Mouse (Mus musculus) lung, postnatal 36 days (tissue): ENCODE results near the gene Flt1.
"Not testable (repeated sequence)": the region's sequence is repeated elsewhere in the genome, so short reads cannot be mapped to it uniquely, and the experiment has no call there.

Source experiments
- DNase-seq: peaks from one replicate; pipeline ENCODE4 v3.0.0; 2022; ENCODE audit warnings: mixed read lengths

Flt1 gene

DNA sequence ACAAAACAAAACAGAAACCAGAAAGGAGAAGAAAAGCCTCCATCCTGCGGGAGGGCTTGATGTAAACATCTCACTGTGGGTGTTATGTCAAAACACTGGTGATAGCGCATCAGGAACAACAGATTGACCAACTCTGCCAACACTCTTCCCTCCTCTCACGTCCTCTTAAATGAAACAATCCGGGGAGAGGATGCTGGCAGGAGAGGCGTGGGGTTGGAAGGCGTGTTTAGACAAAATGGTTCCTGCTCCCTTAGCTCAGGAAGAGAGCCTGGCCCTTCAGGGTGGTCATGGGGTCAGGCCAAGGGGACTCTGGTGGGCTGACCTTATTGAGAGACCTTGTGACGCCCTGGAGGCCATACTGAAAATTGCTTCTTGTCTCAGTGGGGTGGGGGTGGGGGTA lies 65.9 kb downstream of the Flt1 start:
- DNase-seq, result peak; percentile 79

DNA sequence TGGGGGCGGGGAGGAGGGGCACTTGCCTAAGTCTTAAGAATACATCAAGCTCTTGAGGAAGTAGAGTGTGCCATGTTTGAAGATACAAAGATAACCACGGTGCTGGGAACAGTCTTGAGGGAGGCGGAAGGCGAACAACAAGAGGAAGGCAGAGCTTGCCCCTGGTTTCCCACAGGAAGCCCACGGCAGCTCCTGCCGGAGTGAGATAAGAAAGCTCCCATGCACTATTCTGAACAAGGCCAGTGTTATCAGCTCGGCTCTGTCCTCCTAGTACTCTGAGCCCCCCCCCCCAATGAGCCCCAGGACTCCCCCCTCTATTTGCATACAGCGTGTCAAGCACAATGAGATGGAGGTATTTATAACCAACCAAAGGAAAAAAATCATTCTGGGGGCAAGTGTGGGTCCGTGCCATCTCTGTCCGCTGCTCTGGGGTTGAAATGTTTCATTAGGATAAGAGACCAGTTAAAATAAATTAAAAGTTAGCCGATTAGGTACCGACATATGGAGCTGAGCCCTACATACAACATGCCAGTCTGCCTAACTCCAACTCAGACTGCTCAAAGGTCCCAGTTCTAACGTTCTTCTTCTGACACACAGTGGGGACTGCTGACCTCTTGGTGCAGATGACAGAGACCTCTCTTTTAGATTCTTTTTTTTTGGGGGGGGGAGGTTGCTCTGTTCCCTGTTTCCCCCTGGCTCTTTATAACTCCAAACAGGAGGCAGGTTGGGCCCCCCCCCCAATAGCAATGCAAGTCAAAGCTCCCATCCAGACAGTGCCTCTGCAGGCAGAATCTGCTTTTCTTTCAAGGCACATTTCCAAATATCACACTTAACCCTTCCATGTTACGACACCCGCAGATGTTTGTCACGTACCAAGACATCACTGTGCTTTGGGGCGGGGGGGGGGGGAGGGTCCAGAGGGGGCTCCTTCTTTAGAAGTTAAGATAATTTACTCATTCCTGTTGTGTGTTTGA lies 67.6 kb downstream of the Flt1 start:
- peak; percentile 89 for DNase-seq

DNA sequence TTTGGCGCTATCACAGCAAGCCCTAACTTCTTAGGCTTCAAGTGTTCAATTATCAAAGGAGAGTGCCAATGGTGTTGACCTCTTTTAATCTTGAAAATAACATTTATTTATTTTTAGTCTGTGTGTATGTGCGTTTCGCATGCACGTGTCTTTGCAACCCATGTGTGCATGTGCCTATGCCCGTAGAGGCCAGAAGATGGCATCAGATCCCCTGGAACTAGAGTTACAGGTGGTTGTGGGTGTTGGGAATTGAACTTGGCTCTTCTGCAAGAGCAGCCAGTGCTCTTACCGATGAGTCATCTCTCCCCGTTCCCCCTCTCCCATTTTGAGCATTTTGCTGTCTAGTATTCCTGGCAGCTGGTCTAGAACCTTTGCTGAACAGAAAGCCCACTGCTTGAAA lies 70.0 kb downstream of the Flt1 start:
- DNase-seq, result no peak

DNA sequence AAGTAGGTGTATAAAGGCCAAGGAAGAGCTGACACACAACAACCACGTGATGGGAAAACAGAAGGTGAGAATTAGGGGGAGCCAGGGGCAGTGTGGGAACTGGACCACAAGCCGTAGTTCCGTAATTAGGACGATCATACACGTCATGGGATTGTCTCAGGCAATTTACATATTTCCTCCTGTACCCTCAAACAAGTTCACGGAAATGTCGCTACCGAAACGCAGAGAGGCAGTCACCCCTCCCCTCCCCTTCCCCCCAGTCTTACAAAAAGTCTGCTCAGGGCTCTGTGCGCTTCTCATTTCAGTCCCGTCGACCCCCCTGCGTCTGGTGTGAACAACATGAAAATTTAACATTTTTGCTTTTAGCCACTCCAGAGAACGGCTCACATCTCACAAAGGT lies 74.6 kb downstream of the Flt1 start:
- no peak for DNase-seq

DNA sequence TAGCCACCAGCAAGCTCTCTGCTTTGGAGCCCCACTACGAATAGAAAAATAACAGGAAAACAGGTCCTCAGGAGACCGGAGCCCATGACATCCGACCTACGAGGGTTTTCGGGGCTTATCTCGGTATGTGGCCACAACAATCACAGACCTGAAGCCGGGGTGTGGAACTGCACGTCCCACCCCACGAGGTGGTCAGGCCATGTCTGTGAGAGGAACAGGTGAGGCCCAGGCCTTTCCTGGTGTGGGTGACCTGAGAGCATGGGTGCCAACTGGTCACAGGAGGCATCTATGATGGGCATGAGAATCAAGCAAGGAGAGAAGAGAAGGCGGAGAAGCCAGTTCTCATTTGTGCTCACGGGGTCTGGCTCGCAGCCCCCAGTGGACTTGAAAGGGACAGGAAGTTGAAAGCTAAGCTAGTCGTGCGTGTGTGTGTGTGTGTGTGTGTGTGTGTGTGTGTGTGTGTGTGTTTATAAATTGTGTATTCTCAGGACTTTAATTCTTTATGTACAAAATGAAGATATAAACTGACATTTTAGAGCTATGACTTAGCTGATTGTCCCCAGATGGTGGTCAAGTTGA lies 79.4 kb downstream of the Flt1 start:
- peak; percentile 41 for DNase-seq

DNA sequence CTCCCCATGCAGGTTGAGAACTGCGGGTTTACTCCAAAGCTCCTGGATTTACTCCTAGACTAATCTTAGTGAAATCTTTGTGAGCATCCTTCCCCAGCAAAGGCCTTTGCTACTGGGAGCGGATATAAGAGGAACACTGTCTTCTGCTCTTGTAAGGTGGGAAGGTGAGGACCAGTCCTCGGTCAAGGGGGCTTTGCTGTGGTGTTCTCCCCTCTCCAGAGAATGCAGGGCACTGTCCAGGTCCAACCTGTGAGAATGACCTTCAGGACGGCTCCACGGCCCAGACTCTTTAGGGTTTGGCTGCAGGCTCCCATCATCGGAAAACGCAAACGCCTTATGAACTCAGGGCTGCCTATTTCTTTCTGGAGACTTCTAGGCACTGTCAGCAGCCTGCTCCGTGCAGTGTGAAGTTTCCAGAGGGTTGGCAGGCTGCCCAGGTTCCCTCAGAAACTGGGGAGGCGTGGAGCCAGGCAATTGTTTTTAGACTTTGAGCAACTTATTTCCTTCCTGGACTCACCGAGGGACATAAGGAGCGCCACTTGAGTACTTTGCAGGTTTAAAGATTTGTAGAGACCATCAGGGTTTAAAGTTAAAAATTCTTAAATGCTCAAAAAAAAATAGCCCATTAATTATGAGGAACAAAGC lies 80.7 kb downstream of the Flt1 start:
- DNase-seq, result peak; percentile 92

DNA sequence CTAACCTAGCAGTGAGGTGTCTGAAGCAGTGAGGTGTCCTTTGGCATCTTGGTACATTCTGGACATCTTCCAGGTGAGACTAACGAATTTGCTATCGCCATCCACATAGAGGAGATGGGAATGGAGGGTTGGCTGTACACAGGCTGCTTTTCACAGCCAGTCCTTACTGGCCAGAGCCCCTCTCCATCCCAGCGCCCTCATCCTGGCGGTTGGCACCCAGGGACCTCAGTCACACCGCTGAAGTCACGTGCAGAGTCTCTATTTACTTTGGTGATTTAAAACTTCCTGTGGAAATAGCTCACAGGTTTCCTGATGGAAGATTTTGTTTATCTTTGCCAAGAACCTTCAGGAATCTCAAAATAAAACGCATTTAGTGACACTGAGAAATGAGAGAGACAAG lies 84.4 kb downstream of the Flt1 start:
- peak; percentile 35 for DNase-seq

DNA sequence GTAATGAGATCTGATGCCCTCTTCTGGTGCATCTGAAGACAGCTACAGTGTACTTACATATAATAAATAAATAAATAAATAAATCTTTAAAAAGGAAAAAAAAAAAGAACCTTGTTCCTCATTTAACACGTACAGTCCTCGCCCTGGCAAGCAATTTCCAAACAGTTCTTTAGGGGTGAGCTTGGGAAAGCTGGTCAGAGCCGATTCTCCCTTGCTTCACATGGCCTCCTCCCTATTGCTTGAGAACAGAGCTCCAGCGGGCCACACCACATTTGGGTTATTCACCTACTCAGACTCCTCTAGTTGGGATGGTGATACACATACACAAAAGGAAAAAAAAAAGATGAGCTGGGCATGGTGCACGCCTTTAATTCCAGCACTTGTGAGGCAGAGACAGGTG lies 85.9 kb downstream of the Flt1 start:
- no peak for DNase-seq

DNA sequence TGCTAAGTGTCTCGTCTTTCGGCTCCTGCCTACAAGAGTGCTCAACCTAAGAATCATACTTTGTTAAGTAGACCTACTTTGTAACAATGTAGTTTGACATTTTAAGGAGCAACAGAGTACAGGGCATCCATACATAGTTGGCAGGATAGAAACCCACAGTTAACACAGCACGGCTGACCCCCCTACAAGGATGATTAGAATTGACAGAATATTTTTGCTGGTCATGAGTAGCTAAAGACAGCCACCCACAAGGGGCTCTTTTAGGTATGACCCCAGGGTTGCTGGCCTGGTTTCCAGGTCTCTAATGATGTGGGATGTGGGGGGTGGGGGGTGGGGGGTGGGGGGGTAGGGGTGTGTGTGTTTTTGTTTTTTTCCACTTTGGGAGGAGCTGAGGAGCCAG lies 89.1 kb downstream of the Flt1 start:
- no peak for DNase-seq

DNA sequence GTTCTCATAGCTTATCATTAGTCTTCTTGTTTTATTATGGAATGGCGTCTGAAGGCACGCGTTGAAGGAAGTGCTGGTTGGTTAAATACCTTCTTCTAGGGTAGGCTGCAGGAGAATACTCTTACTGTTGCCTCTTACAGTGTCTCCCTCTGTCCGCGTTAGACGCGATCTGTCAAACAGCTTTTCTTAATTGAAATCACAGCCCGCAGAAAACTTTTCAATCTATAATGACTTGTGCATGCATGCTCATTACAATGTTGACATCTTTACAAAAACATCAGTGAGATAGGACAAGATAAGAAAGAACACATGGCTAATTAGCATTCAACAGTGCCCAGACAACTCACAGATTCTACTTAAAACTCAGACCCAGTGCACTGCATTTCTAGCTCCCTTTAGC lies 89.9 kb downstream of the Flt1 start:
- DNase-seq, result no peak

DNA sequence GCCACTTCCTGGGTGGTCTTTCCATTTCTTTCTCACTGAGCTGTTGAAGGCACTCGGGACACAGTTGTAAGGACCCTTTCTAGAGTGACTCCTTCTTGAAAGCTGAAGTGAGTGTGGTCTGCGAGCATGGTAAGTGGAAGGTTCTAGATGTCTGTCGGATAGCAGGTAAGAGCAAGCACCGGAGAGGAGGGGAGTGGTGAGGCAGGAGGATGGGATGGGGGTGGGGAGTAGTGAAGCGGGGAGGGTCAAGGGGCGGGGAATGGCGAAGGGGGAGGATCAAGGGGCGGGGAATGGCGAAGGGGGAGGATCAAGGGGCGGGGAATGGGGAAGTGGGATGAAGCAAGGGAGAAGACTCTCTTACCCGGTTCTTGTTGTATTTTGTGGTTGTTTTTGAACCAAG lies 91.8 kb downstream of the Flt1 start:
- DNase-seq, result no peak

DNA sequence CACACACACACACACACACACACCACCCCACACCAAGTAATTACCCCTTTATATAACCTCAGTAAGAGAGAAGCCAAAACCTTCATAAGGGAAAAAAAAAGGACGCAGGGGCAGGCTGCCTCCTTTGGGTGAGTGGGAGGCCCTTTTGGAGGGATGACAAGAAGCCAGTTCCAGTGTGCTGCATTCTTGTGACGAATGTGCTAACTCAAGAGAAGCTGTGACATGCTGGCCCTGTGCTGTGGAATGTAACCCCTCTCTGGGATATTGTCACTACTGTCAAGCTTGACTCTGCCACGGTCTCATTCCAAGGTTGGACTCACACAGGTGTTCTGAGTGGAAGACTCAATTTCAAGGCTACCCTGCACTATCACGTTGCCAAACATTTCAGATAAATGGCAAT lies 93.1 kb downstream of the Flt1 start:
- DNase-seq, result no peak

DNA sequence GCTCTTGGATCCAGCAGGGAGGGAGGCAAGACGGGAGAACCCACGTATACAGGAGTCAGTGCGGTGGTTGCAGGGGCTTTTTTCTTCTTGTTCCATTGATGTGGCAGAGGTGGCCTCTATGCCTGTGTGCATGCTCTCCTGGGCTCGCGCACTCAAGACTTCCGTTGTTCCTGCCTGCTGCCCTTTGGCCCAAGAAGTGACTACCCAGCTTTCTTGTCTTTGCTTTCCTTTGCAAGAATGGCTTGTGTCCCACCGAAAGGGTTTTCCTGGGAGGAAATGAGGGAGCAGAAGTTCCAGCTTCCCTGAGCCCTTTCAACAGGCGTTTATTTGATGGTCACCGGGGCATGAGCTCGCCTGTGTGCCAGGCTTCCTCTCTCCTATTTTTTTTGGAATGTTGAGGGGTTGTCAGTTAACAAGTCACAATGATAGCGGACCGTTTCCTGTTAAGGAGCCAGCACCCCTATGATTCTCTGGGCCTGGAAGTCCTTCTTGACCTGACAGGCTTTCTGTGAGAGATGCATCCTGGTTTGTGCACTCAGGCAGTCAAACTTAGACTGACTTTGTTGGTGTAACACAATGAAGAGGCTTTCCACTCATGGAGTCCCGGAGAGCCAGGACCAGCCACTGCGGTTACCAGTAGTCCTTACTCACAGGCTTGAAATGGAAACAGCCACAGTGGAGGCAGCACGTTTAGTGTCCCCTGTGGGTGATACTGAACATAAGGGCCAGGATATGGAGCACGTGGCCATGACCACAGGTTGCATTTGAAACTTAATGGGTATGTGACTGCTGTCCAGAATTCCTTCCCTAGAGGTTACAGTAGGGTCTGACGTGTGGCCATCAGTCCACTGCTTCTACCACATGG lies 95.2 kb downstream of the Flt1 start:
- DNase-seq, result peak; percentile 24

DNA sequence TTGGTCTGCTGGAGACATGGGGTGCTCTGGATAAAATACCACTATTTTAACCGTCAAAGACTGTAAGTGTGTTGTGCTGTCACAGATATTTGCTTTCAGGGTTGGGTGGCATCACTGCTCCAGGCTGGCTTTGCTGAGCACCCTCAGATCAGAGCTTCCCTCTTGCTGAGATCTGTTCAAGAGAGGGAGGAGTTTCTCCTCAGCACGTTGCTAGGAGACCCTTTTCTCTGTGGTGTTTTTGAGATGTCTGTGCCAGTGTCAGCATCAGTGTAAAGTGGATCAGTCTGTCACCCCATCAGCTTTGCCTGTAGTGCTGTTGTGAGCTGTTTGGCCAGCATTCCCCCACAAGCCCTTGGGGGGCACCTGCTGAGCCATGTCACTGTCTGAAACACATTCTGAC lies 98.9 kb downstream of the Flt1 start:
- no peak for DNase-seq

DNA sequence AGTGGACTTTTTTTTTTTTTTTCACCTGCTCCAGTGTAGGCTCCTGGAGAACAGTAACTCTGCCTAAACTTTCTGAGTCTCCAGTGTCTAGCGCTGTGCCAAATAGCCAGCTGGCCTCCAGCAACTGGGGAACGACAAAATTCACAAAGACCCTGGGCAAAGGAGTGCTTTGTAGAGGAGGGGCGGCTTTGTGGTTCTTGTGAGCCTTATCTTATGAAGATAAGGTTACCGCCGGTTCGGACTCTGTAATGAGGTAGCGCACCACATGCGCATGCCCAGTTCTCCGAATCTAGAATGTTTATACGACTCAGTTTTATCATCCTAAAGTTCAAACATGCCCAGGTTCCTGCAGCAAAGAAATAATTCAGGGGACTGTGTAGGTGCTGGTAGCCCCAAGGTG lies 102.1 kb downstream of the Flt1 start:
- DNase-seq, result no peak

DNA sequence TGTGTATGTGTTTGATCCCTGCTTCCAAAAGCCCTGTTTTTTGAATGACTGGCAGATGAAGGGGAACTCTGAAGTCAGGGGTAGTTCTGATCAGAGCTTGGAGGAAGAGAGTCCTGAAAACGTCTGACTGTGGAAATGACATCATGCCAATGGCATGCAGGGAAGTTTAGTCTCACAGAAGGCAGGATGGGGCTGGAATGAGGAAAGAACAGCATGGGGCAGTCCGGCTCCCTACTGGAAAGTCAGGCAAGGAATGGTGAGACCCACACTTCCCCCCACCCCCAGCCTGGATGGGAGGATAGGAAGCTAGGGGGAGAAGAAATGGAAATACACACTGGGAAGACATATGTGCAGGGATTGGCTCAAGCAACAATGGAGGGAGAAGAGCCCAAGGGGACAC lies 105.6 kb downstream of the Flt1 start:
- DNase-seq, result peak; percentile 64

DNA sequence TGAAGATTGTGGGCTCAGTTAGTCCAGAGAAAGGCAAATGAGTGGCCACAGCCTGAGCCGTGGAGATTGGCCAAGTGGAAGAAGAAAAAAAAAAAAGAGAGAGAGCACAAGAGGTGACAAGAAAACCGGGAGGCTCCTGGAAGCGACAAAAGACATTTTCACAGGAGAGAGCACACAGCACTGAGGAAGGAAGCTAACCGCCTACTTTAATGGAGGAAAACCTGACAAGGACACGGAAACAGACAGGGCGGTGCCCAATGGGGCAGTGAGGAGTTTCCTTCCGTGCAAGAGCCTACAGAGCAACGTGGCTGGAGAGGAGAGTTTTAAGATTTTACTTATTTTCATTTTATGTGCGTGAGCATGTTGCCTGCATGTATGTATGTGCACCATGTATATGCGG lies 107.6 kb downstream of the Flt1 start:
- peak; percentile 27 for DNase-seq

DNA sequence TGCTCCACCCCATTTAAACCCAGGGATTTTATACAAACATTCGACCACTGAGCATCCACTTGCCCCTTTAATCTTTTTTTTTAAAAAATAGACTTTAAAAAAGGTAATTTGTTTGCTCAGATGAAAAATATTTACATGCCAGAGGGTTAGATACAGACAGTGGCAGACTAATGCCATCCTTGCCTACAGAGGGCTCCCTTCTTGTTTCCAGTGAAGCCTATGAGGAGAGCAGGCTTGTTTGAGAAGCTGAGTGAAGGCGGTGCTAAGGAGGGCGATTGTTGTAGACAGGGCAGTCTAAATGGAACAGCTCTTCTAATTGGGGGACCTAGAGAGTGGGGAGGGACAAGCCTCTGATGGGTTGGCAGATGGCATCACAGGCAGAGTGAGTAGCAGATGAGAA lies 109.4 kb downstream of the Flt1 start:
- DNase-seq, result peak; percentile 47

DNA sequence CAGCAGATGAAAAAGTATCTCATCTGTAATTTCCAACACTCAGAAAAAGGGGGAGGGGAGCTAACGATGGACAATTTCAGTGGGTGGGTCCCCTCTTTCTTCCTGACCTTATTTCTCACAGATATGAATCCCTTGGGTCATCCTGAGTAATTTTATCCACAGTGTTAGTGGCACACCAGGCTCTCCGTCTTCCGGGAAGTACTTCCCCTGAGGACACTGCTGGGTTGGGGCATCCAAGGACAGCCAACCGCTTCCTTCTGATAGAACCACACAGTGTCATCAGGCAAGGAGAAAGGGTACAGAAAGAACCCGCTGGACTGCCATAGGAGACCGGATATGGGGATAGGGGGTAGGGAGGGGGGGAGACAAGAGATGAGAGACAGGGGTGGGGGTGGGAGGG lies 111.2 kb downstream of the Flt1 start:
- DNase-seq, result peak; percentile 41

DNA sequence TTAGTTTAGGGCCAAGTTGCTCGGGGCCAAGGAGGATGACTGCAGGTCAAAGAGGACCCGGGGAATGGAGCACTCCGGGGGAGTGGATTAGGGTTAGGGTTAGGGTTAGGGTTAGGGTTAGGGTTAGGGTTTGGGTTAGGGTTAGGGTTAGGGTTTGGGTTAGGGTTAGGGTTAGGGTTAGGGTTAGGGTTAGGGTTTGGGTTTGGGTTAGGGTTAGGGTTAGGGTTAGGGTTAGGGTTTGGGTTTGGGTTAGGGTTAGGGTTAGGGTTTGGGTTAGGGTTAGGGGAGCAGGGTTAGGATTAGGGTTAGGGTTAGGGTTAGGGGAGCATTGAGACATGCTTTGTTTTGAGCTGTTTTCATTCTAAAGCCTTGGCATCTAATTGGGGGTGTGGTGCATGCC lies 114.5 kb downstream of the Flt1 start:
- not testable (repeated sequence) for DNase-seq

DNA sequence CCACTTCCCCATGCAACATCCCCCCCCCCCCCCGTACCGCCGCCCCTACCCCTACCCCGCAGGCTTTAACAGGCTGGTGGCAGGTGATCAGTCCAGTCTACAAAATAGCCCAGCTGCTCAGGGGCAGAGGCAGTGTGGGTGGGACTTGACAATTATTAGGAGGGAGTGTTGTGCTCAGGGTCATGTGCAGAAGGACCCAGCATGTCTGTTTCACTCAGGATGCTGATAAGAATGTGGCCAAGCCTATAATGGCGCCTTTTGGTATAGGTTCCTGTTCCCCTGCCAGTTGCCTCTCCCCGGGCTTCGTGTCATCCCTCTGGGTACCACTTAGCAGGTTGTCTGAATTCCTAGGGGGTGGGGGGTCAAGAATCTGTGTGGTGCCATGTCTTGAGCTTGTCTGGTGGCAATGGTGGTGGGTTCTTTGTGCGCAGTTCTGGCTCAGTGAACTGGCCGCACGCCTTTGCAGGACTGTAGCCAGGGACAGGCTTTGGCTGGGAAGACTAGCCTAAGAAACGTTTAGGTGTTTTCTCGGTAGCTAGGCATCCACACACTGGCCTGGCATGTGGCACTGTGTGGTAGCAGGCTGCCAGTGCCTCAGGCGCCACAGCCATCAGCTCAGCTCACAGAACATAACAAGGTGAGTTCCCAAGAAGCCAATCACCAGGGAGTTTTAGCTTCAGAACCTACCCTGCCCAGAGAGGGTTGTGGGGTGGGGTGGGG lies 118.4 kb downstream of the Flt1 start:
- DNase-seq, result no peak

DNA sequence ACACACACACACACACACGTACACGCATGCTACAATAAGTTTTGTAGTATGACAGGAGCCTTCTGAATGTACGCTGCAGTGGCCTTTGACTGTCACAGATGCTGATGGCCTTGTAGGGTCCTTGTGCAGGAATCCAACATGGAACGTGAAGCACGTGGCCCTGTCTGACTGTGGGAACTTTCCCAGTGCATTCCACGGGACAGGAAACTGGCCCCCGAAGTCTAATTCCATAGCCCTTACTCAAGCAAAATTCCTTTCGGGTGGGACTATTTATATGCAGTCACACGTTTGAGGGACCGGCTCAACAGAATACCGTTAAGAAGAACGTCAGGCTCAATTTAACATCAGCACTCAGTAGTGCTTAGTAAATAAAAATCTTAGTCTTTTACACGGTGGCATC lies 119.1 kb downstream of the Flt1 start:
- no peak for DNase-seq
